Mouse (Mus musculus) thymus, postnatal 25 days (tissue): ENCODE measurements around the gene Gm10134.
"Not testable (repeated sequence)": the region's sequence is repeated elsewhere in the genome, so short reads cannot be mapped to it uniquely, and the experiment has no call there.

ENCODE experiments used
- DNase-seq: peaks from one replicate; pipeline ENCODE4 v3.0.0; 2022

Gene Gm10134

DNA sequence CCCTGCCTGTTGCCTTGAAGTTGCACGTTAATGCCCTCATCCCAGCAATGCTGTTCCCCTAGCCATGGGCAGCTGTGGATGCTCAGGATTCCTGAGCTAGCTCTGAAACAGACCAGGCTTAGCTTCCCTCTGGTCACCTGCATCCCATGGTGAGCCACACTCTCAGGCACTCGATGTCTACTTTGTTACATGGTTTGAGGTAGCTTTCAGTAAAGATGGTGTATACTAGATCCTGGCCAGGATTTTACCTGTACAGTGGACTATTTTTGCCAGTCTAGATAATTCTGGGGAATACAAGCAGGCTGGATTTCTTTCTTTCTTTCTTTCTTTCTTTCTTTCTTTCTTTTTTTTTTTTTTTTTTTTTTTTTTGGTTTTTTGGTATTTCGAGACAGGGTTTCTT is at the start of gene Gm10134:
Gene Gm10134, plus strand, starts transcription at position 301 of the 400 bp plus-strand sequence.
- no peak for DNase-seq

DNA sequence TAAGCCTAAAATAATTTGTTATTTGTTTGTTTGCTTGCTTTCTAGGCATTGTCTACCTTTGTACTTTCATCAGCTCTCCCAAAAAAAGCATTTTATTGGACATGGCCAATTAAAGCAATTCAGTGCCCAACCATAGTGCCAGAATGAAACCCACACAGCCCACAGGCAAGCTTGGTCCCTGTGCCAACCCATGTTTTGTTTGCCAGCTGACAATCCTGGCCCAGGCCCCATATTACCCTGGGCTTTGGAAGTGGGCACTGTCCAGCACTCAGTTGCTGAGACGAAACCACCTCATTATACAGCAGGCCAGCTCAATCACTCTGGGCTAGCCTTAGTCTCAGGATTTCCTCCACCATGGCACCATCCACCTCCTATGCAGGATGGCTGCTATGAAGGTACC is 49.3 kb upstream of the Gm10134 start:
- DNase-seq: no peak

DNA sequence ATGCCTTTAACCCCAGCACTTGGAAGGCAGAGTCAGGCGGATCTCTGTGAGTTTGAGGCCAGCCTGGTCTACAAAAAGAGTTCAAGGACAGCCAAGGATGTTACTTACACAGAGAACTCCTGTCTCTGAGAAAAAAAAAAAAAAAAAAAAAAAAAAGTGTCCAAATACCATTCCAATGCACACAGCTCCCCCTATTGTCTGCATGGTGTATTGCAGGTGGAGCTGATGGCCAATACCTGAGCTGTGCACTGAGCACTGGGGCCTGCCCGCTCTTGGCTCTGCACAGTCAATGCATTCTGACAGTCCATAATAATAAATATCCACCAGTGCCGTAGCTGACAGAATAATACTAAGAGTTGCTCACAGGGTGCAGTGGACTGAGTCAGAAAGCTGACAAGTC is 42.0 kb upstream of the Gm10134 start:
- peak; percentile 70 for DNase-seq

DNA sequence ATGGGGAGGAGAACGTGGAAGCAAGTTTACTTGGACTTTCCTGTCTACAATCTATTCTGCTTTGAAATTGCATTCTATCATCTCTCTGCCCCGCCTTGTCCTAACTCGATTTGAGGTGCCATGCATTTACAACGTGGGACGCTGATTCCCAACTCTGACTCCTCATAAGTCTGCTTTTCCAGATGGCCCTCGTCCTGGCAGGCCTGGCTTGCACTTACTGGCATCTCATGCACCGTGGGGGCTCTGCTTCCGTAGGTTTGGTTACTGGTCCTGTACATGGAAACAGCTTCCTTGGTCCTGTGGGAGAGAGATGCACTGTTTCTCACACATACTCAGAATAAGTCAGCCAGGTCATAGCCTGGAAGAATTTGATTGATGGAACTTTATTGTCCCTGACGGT is 41.0 kb upstream of the Gm10134 start:
- no peak for DNase-seq

DNA sequence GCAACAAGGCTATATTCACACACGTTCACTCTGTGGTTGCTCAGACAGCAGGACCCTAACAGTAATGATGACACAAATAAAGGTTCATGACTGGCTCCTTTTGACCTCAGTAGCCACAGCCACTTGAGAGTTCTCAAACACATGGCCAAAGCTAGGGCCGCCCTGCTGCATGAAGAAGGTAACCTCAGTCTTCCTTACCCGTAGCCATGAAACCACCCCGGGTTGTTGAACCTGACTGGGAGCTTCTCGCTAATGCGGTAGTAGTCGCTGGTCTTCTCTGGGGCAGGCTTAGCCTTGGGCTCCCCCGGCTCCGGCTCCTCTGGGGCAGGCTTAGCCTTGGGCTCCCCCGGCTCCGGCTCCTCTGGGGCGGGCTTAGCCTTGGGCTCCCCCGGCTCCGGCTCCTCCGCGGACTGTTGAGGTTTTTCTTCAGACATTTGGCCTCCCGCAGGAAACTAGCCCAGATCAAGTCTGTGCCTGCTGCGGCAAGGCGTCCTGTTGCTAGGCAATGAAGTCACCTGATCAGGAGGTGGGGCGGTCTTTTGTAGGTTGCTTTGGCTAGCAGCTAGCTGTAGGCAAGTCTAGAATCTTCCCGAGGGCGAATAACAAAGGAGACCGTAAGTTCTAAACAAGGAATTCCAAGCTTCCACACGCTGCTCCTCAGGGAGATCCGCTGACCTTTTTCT is 39.9 kb upstream of the Gm10134 start, which contains the start of gene 1700007K13Rik:
Gene 1700007K13Rik, minus strand, starts transcription at position 497 of the 683 bp plus-strand sequence.
- DNase-seq: peak; percentile 60

DNA sequence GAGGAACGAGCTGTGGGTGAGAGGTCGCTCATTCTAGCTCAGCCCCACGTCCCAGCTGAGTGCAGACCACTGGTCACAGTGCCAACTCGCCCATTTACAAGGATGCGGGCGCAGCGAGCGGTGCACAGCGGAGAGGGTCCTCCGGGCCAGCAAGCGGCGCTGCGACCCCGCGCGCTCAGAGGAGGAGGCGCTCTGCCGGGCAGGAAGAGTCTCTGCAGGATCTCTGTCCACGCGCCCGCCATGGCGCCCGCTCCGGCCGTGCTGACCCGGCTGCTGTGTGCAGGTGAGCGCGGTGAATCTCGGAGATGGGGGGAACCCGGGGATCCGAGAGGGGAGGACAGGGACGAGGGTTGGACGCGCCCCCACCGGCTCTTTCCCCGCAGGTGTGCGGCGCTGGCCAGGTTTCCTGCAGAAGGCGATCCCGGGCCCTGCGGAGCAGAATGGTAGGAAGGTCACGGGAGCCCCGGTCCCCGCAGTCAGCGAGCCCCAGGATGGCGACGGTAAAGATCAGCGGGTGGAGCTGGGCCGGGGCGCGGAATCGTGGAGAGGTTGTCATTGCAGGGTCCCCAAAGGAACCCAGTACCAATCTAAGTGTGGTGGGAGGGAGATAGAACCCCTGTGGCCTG is 37.9 kb upstream of the Gm10134 start, which contains the start of gene Mrps2:
Gene Mrps2, plus strand, starts transcription at position 207 of the 626 bp plus-strand sequence.
- DNase-seq: peak; percentile 83

DNA sequence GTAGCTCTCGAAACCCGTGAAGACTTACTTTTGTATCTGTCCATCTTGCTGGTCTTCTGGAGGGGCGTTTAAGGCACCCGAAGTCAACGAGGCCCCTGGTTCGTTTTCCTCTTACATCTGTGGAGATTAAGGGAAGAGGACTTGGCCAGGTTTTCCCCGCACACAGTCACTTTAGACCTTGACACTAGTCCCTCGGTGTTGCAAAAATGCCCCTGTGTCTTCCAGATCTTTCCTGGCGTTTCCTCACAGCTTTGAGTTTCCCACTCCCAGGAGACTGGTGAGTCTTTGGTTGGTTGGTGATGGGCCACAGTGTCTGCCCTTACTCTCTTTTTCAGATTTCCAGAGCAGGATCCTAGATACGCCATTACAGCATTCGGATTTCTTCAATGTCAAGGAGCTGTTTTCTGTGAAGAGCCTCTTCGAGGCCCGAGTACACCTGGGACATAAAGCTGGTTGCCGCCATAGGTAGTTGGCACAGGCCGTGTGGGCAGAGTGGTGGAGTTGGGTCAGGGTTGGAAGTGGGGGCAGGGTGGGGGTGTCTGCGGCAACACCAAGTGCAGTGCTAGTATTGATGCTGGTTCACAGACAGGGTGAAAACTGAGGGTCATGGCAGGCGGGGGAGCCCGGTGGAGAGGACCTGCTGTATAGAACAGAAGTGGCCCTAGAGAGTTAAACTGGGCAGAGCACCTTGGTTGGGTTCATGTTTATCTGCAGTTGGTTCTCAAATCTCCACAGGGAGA is 37.2 kb upstream of the Gm10134 start:
- DNase-seq: no peak

DNA sequence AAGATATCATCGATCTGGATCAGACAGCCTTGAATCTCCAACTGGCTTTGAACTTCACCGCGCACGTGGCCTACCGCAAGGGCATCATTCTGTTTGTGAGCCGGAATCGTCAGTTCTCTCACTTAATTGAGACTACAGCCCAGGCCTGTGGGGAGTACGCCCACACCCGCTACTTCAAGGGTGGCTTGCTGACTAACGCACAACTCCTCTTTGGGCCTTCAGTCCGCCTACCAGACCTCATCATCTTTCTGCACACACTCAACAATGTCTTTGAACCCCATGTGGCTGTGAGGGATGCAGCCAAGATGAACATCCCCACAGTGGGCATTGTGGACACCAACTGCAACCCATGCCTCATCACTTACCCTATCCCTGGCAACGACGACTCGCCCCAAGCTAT is 36.4 kb upstream of the Gm10134 start:
- DNase-seq: no peak

DNA sequence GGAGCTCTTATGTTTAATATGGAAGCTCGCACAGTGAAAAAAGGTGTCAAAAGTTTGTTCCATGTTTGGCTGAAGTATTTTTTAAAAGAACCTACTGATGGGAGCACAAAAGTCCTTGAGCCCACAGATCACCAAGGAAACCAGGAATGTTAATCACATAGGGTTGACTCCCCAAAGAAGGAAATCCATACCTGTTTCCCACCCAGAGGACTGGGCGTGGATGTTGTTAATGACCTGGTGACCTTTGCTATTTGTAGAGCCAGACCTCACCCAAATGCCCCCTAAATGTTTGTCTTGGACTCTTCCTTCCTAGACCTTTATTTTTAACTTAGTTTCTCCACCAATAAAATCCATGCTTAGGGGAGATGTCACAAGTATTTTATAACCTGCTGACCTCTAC is 35.3 kb upstream of the Gm10134 start:
- DNase-seq: no peak

DNA sequence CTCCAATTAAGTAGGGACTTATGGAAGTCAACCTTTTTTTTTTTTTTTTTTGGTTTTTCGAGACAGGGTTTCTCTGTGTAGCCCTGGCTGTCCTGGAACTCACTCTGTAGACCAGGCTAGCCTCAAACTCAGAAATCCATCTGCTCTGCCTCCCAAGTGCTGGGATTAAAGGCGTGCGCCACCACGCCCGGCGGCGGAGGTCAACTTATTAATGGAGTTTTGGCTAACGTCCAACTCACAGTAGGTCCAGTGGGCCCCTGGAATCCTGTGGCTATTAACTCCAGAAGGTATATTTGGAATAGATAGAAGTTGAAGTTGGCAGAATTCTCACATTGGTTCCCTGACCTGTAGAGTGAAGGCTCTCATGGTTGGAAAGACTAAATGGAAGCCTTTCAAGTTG is 33.9 kb upstream of the Gm10134 start:
- not testable (repeated sequence) for DNase-seq

DNA sequence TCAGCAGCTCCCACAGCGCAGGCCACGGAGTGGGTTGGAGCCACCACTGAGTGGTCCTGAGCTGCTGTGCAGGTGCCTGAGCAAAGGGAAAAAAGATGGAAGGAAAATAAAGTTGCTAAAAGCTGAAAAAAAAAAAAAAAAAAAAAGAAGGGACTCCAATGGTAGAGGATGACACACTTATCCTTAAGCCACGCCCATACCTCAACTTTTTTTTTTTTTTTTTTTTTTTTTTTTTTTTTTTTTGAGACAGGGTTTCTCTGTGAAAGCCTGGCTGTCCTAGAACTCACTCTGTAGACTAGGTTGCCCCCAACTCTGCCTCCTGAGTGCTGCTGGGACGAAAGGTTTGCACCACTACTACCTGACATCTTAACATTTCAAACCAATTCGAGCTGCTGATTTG is 27.9 kb upstream of the Gm10134 start:
- DNase-seq: not testable (repeated sequence)

DNA sequence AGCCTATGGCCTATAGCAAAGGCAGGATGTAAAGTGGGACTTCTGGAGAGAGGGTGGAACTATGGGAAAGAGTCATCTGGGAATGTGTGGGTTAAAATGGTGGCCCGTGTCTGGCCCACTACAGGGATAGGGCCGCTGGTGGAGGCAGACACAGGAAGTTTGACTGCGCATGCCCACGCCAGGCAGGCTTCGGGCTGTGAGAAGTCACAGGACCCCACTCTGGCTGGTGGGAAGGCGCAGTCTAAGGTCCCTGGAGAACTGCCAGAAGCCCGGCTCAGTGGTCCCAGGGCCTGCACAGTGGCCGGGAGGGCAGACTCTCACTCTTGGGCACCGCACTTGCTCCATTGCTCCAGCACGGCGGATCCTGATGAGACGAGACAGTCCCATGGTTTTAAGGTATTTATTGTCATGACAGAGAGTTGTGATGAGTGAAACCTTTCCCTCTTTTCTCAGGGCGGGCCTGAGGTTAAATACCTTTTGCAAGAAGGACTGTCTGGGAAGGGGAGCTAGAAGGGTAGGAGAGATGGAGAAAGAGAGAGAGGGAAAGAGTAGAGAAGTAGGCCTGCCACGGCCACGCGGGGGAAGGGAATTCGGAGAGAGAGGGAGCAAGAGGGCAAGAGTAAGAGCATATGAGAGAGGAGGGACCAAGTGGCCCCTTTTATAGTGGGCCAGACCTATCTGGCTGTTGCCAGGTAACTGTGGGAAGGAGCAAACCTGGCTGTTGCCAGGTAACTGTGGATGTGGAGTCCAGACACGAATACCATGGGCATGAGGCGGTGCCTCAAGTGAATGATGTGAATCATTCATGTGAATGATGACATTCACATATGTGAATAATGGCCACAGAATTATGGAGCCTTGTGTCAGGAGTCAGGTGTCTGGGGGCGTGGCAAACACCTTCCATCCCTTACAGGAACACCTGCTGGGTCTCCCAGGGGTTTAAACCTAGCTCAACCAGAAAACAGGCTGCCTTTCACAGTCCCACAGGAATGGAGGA is 26.4 kb upstream of the Gm10134 start:
- no peak for DNase-seq

DNA sequence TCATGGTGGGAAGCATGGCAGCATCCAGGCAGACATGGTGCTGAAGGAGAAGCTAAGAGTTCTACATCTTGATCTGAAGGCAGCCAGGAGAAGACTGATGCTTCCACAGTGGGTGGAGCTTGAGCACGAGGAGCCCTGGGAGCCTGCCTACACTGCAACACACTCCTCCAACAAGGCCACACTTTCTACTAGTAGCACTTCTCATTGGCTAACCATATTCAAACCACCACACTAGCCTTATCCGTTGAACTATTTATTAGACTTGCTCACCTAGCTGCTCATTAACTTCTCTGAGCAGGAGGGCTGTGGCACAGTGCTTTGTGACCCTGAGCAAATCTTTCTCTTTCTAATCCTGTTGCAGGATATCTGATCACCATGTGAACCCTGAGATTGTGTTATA is 22.0 kb upstream of the Gm10134 start:
- DNase-seq: no peak

DNA sequence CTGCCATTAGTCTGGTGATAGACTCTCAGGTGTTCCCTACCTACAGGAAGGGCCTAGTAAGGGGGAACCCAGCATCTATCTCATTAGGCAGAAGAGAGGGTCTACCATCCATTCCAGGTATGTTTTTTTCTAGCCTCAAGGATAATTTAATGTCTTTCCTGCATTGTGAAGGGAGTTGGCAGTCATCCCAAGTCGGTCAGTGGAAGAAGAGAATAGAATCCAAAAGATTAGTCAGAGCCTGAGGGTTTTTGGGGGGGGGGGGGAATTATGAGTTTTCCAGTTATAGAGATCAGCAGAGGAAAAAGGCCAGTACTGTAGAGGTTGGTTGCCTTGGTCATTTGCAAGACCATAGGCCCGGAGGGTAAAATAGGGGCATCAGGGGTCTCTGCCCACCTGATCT is 11.4 kb upstream of the Gm10134 start:
- no peak for DNase-seq

DNA sequence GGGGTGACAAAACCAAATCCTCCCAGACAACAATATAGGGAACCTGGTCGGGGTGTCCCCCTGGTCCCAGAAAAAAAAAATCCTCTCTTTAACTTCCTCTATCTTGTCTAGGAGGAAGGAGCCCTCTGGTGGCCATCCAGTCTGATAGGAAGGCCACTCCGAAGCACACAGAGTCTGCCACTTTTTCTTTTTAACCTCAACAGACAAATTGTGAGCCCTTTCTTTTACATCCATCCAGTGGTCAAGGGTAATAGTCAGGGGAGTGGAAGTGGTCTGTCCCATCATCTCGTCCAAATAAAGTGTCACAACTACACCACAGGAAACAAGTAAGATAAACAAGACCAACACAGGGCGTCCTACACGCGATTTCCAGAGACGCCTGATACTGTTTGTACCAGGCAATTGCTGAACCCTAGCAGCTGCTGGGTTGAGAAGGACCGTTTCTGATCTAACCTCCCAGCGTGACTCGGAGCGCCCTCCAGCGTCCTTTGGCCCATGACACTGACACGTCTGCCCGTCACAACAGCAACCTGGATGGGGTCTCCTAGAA is 10.6 kb upstream of the Gm10134 start:
- DNase-seq: no peak

DNA sequence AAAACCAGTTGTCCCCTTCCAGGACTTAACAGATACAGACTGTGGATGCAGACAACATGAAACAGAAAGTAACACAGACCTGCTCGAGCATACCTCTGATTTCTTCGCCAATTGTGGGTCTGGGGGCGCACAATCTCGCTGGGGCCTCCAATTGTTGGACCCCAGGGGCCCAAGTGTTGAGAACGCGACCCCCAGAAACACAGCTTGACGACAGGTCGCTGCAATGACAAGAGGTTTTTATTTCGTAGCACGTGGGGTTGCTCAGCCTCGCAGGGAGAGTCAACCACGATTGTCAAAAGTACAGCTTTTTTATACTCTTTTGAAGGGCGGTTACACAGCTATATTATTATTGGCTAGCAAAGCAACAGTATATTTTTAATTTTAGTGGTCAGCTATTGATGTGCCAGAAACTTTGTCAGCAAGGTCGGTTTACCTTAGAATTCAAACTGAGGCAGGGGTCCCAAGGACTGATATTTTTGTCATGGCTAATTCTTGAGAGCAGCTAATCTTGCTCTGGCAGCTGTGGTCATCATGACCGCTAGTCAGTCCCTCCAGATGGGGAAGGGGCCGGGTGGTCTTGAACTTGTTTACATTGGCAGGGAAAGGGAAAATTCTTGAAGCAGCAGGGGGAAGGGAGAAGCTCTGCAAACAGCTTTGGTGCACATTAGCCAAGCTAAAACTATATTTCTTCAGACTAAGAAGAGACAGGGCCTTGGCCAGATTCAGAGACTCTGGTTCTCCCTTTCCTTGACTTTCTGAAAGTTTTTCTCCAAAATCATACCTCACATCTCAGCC is 9.9 kb upstream of the Gm10134 start:
- DNase-seq: no peak

DNA sequence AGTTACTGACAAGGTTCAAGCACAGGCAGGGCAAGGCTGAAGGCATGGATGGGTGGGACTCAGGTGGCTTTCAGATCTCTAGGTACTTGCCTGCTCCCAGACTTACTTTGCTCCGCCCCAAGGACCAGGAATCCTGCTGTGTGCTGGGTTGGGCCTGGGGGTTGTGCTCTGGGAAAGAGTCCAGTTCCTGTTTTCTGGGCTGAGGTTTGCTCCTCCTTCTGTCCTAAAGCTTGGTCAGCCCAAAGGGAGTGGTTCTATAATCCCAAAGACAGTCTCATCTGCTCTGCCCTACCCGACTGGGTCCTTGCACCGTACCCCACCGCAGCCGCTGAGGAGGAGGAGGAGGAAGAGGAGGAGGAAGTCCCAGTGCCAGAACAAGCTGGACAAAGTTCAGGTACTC is 9.2 kb upstream of the Gm10134 start, which contains the start of gene Gbgt1:
Gene Gbgt1, plus strand, starts transcription at position 221 of the 400 bp plus-strand sequence.
- DNase-seq: no peak

DNA sequence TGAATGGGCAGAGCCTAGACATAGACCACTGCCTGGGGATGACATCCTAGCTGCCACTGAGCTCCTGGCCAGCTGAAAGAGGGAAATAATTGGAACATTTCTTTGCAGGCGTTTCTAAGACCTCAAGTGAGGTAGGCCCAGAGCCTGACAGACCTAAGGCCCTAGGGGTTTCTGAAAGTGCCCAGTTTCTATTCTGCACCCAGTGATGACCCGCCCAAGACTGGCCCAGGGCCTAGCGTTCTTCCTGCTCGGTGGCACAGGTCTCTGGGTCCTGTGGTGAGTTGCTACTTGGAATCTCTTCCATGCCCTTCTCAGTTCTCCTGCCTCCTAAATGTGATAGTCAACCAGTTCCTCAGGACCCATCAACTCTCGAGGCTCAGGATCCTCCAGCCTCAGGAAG is 8.3 kb upstream of the Gm10134 start:
- no peak for DNase-seq

DNA sequence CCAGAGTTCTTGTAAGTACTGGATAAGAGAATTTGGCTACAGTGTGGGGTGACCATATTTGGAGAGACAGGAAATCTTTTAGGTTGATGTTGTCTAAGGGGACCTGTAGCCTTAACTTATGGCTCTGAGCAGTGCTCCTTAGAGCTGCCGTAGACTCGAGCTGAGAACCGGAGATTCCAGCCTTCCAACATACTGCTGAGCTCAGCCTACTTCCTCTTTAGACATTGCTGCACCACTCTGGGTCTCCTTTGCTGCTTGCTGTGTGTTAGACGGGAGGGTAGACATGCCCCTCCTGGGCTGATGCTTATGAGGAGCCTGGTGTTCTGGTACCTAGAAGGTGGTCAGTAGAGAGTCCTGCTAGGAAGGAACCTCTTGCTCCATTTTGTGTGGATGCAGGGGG is 7.5 kb upstream of the Gm10134 start:
- DNase-seq: no peak

DNA sequence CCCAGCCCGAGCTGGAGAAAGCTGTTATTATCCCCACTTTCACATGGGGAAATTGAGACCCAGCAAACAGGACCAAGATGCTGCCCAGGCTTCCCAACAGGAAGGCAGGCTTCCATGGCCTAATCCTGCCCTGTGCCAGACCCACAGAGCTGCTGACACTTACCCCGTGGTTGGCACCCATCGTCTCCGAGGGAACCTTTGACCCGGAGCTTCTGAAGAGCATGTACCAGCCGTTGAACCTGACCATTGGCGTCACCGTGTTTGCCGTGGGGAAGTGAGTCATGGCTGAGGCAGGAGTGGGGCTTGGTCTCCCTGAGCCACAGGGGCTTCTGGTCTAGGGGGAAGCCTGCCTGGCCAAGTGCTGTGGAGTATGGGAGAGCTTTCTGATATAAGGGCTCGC is 2.9 kb upstream of the Gm10134 start:
- DNase-seq: no peak

DNA sequence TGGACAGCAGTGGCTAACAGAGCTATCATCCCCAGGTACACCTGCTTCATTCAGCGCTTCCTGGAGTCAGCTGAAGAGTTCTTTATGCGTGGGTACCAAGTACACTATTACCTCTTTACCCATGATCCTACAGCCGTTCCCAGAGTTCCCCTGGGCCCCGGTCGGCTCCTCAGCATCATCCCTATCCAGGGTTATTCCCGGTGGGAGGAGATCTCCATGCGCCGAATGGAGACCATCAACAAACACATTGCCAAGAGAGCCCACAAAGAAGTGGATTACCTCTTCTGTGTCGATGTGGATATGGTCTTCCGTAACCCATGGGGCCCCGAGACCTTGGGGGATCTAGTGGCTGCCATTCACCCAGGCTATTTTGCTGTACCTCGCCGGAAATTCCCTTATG is 1.2 kb upstream of the Gm10134 start:
- no peak for DNase-seq
